Mouse (Mus musculus) common myeloid progenitor, adult 5-6 weeks (primary cell): ENCODE data around the gene Tmem50b. TPM values are rescaled to one million over a fixed set of nuclear protein-coding genes. Genes with fewer than 3 reads are reported as not detected.
"Not testable (repeated sequence)": the region's sequence is repeated elsewhere in the genome, so short reads cannot be mapped to it uniquely, and the experiment has no call there.

Experiments
- ATAC-seq: replicated peaks from 2 replicates; pipeline ENCODE4 v1.8.0; 2016; ENCODE audit warnings: low read depth, mild to moderate bottlenecking, moderate TSS enrichment, inconsistent platforms; ENCODE audit not compliant: poor library complexity, severe bottlenecking
- total RNA-seq: library from RNA; stranded (forward); fragments of 200-1000, 187-1606 nt; gene quantifications from 2 replicates; pipeline ENCODE4 v1.2.3, GENCODE M21; 2017

Tmem50b gene
- total RNA-seq, 1 experiment from 2014 or later: 8.6 TPM

- ATAC-seq: peak; percentile 72
Observed at GRCm38 (mm10) chr16:91545597-91546281, 51.9 kb downstream of the Tmem50b start.

GRCm38 (mm10) chr16:91543619-91544018, 54.0 kb downstream of the Tmem50b start:
- no peak for ATAC-seq

GRCm38 (mm10) chr16:91541573-91542081, 56.0 kb downstream of the Tmem50b start:
- no peak for ATAC-seq

- ATAC-seq: peak; percentile 51
Observed at GRCm38 (mm10) chr16:91538513-91538912, 59.1 kb downstream of the Tmem50b start.

- peak; percentile 48 for ATAC-seq
Observed at GRCm38 (mm10) chr16:91538051-91538450, 59.5 kb downstream of the Tmem50b start.

- peak; percentile 34; the same call in 1 of the 2 replicates for ATAC-seq
Observed at GRCm38 (mm10) chr16:91537065-91537464, 60.5 kb downstream of the Tmem50b start.

- ATAC-seq: no peak
Observed at GRCm38 (mm10) chr16:91536372-91536771, 61.2 kb downstream of the Tmem50b start.

GRCm38 (mm10) chr16:91534888-91535287, 62.7 kb downstream of the Tmem50b start:
- ATAC-seq: no peak

- peak; percentile 61 for ATAC-seq
Observed at GRCm38 (mm10) chr16:91534477-91534876, 63.1 kb downstream of the Tmem50b start.

- ATAC-seq: peak; percentile 40
Observed at GRCm38 (mm10) chr16:91533097-91534001, 64.3 kb downstream of the Tmem50b start.

- ATAC-seq: no peak
Observed at GRCm38 (mm10) chr16:91532429-91532828, 65.2 kb downstream of the Tmem50b start.

- ATAC-seq: no peak
Observed at GRCm38 (mm10) chr16:91531856-91532255, 65.7 kb downstream of the Tmem50b start.

GRCm38 (mm10) chr16:91530830-91531229, 66.8 kb downstream of the Tmem50b start:
- not testable (repeated sequence) for ATAC-seq

GRCm38 (mm10) chr16:91528578-91528977, 69.0 kb downstream of the Tmem50b start:
- ATAC-seq: no peak

- ATAC-seq: peak; percentile 30
Observed at GRCm38 (mm10) chr16:91527500-91527899, 70.1 kb downstream of the Tmem50b start.

GRCm38 (mm10) chr16:91527051-91527450, 70.5 kb downstream of the Tmem50b start:
- ATAC-seq: peak; percentile 30

GRCm38 (mm10) chr16:91526274-91526673, 71.3 kb downstream of the Tmem50b start:
- no peak for ATAC-seq
